Mouse (Mus musculus): ENCODE data around the gene N4bp2. TPM values are rescaled to one million over a fixed set of nuclear protein-coding genes. Genes with fewer than 3 reads are reported as not detected.

Gene N4bp2
- polyA plus RNA-seq, 1 experiment, result 9.7 TPM

GRCm38 (mm10) chr5:65755859-65756258, 7.5 kb upstream of the N4bp2 start:
- no peaks in the 10 kb centered on the region for H3K27me3 ChIP-seq (ENCODE audit: control insufficient read depth, insufficient read depth, low read length)
- H3K27ac ChIP-seq (ENCODE audit: control insufficient read depth, insufficient read depth, low read depth, low read length), result no peak overlapping the region
- TF ChIP-seq CTCF (IDR thresholded peaks at IDR 0.05; ENCODE audit: control insufficient read depth, insufficient read depth, insufficient replicate concordance, low read depth, low read length) (no peak), POLR2A (IDR thresholded peaks at IDR 0.05; ENCODE audit: control insufficient read depth, low read depth, low read length) (no peak)
- no peaks in the 10 kb centered on the region for H3K36me3 ChIP-seq (ENCODE audit: control insufficient read depth, insufficient read depth, low read length)
- H3K4me1 ChIP-seq (ENCODE audit: control insufficient read depth, insufficient read depth, low read length), result no peaks in the 10 kb centered on the region
- no peak overlapping the region for H3K4me3 ChIP-seq (ENCODE audit: control insufficient read depth, low read depth, low read length)

GRCm38 (mm10) chr5:65757110-65757509, 6.2 kb upstream of the N4bp2 start:
- H3K4me1 ChIP-seq (ENCODE audit: control insufficient read depth, insufficient read depth, low read length), result no peaks in the 10 kb centered on the region
- H3K4me3 ChIP-seq (ENCODE audit: control insufficient read depth, low read depth, low read length), result no peak overlapping the region
- no peaks in the 10 kb centered on the region for H3K27me3 ChIP-seq (ENCODE audit: control insufficient read depth, insufficient read depth, low read length)
- H3K27ac ChIP-seq (ENCODE audit: control insufficient read depth, insufficient read depth, low read depth, low read length), result no peak overlapping the region
- TF ChIP-seq CTCF (IDR thresholded peaks at IDR 0.05; ENCODE audit: control insufficient read depth, insufficient read depth, insufficient replicate concordance, low read depth, low read length), result no peak
- no peak for TF ChIP-seq POLR2A (IDR thresholded peaks at IDR 0.05; ENCODE audit: control insufficient read depth, low read depth, low read length)
- H3K36me3 ChIP-seq (ENCODE audit: control insufficient read depth, insufficient read depth, low read length), result no peaks in the 10 kb centered on the region

DNA sequence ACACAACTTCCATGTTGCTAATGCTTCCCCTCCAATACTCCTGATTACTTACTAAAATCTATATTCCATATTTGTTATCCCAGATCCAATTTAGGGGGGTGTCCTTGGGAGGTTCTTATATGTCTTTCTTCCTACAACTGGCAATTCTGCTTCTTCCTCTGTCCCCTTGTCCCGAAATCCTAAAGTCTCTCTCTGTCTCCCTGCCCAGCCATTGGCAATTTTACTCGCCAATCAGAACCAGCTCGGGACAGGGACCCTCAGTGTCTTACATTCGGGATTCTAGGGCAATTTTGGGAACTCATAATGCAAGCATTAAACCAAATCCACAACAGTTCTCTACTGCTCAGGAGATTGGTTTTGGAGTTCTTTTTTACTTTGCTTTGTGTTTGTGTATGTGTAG, 3.3 kb upstream of the N4bp2 start:
- no peaks in the 10 kb centered on the region for H3K4me1 ChIP-seq (ENCODE audit: control insufficient read depth, insufficient read depth, low read length)

DNA sequence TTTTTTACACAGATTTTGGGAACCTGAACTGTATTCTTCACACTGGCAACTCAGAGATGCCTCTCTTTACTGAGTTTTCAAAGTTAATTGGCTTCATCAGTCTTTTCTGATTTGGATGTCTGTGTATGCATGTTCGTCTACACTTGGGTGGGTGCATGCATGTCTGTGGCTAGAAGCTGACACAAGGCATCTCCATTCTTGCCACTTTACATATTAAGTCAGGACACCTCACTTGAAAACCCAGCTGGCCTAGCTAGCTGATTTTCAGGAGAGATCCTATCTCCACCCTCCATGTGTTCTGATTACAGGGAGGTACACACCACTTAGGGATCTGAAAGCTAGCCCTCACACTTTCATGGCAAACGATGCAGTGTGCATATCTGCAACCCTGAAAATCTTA, 2.7 kb upstream of the N4bp2 start:
- no peaks in the 10 kb centered on the region for H3K4me1 ChIP-seq (ENCODE audit: control insufficient read depth, insufficient read depth, low read length)
- no peaks in the 10 kb centered on the region for H3K27me3 ChIP-seq (ENCODE audit: control insufficient read depth, insufficient read depth, low read length)
- no peak overlapping the region for H3K4me3 ChIP-seq (ENCODE audit: control insufficient read depth, low read depth, low read length)
- TF ChIP-seq POLR2A (IDR thresholded peaks at IDR 0.05; ENCODE audit: control insufficient read depth, low read depth, low read length), result no peak
- TF ChIP-seq CTCF (IDR thresholded peaks at IDR 0.05; ENCODE audit: control insufficient read depth, insufficient read depth, insufficient replicate concordance, low read depth, low read length), result no peak
- no peaks in the 10 kb centered on the region for H3K36me3 ChIP-seq (ENCODE audit: control insufficient read depth, insufficient read depth, low read length)
- no peak overlapping the region for H3K27ac ChIP-seq (ENCODE audit: control insufficient read depth, insufficient read depth, low read depth, low read length)

More for the DNA sequence above, 3.3 kb upstream of the N4bp2 start:
- TF ChIP-seq POLR2A (IDR thresholded peaks at IDR 0.05; ENCODE audit: control insufficient read depth, low read depth, low read length) (no peak), CTCF (IDR thresholded peaks at IDR 0.05; ENCODE audit: control insufficient read depth, insufficient read depth, insufficient replicate concordance, low read depth, low read length) (no peak)
- Histone ChIP-seq H3K4me3 (ENCODE audit: control insufficient read depth, low read depth, low read length) (no peak overlapping the region), H3K36me3 (ENCODE audit: control insufficient read depth, insufficient read depth, low read length) (no peaks in the 10 kb centered on the region), H3K27me3 (ENCODE audit: control insufficient read depth, insufficient read depth, low read length) (no peaks in the 10 kb centered on the region), H3K27ac (ENCODE audit: control insufficient read depth, insufficient read depth, low read depth, low read length) (no peak overlapping the region)

DNA sequence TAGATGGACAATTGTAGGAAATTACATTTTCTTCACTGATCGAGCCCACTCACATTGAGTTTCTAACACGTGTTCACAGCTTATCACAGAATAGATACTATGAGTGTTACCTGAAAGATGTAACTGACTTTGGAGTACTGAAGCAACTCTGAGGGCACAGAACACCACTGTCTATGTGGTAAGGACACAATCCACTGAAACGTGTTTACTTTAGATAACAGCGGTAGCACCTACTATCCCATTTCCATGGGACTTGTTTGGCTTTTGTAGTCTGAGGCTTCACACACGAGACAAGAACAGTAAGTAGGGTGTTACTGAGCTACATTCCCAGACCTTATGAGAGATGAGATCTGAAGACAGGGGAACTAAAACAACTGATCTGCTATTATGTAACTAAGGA, 2.3 kb upstream of the N4bp2 start:
- TF ChIP-seq CTCF (IDR thresholded peaks at IDR 0.05; ENCODE audit: control insufficient read depth, insufficient read depth, insufficient replicate concordance, low read depth, low read length) (no peak), POLR2A (IDR thresholded peaks at IDR 0.05; ENCODE audit: control insufficient read depth, low read depth, low read length) (no peak)
- H3K36me3 ChIP-seq (ENCODE audit: control insufficient read depth, insufficient read depth, low read length), result no peaks in the 10 kb centered on the region
- H3K27me3 ChIP-seq (ENCODE audit: control insufficient read depth, insufficient read depth, low read length), result no peaks in the 10 kb centered on the region
- no peak overlapping the region for H3K27ac ChIP-seq (ENCODE audit: control insufficient read depth, insufficient read depth, low read depth, low read length)
- peaks cover under 1% of the 10 kb centered on the region; the same call in 1 of the 2 replicates for H3K4me1 ChIP-seq (ENCODE audit: control insufficient read depth, insufficient read depth, low read length)
- H3K4me3 ChIP-seq (ENCODE audit: control insufficient read depth, low read depth, low read length), result no peak overlapping the region

DNA sequence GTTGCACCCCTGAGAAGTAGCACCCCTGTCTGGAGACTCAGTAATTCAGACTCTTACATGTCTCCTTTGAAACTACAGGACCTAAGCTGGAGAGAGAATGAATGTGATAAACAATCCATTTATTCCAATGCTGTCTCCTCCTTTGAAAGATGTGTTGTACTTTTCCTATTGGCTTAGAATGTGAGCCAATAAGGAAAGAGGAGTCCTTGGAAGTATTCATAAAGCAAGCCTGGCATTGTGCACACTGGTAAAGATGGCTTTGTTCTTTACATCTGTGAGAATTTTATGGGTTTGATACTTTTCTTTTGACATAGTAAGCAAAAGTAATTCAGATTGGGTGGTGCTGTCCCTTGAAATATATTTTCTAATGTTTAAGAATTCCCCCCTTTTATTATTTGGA, 1.4 kb upstream of the N4bp2 start:
- Histone ChIP-seq H3K4me1 (ENCODE audit: control insufficient read depth, insufficient read depth, low read length) (peaks cover 2% of the 10 kb centered on the region; the same call in 1 of the 2 replicates), H3K27ac (ENCODE audit: control insufficient read depth, insufficient read depth, low read depth, low read length) (no peak overlapping the region), H3K4me3 (ENCODE audit: control insufficient read depth, low read depth, low read length) (no peak overlapping the region), H3K36me3 (ENCODE audit: control insufficient read depth, insufficient read depth, low read length) (no peaks in the 10 kb centered on the region), H3K27me3 (ENCODE audit: control insufficient read depth, insufficient read depth, low read length) (no peaks in the 10 kb centered on the region)
- TF ChIP-seq POLR2A (IDR thresholded peaks at IDR 0.05; ENCODE audit: control insufficient read depth, low read depth, low read length) (no peak), CTCF (IDR thresholded peaks at IDR 0.05; ENCODE audit: control insufficient read depth, insufficient read depth, insufficient replicate concordance, low read depth, low read length) (no peak)

DNA sequence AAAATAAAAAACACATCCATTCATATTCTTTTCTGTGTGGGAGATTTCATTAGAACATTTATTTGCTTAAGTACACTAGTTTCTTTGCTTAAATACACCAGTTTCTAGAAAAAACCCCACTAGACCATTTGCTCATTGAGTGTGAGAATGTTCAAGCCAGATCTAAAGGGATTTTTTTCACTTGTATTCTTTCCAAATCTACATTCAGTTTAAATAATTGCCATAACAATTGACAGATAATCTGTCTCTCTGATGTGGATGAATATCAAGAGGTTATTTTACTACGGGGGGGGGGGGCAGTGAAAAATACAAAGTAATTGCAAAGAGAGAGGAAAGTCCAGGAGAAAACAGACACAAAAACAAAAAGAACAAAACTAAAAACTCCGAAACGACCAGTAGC, 635 bp upstream of the N4bp2 start:
- Histone ChIP-seq H3K36me3 (ENCODE audit: control insufficient read depth, insufficient read depth, low read length) (no peaks in the 10 kb centered on the region), H3K27ac (ENCODE audit: control insufficient read depth, insufficient read depth, low read depth, low read length) (peak overlapping the region; percentile 85), H3K27me3 (ENCODE audit: control insufficient read depth, insufficient read depth, low read length) (no peaks in the 10 kb centered on the region), H3K4me3 (ENCODE audit: control insufficient read depth, low read depth, low read length) (peak overlapping the region; percentile 97; the same call in 1 of the 2 replicates), H3K4me1 (ENCODE audit: control insufficient read depth, insufficient read depth, low read length) (peaks cover 2% of the 10 kb centered on the region; the same call in 1 of the 2 replicates)
- TF ChIP-seq CTCF (IDR thresholded peaks at IDR 0.05; ENCODE audit: control insufficient read depth, insufficient read depth, insufficient replicate concordance, low read depth, low read length) (no peak), POLR2A (IDR thresholded peaks at IDR 0.05; ENCODE audit: control insufficient read depth, low read depth, low read length) (no peak)

Measured in testis, adult 2 months (tissue).